Mouse (Mus musculus): ENCODE data around the gene Espn.

GRCm38 (mm10) chr4:152140441-152140840, 11.7 kb downstream of the Espn start:
- TF ChIP-seq CTCF (IDR thresholded peaks at IDR 0.05; ENCODE audit: low read depth) (peak; percentile 84), EP300 (optimal IDR thresholded peaks at IDR 0.05) (no peak)

Data from stomach, postnatal 0 days (tissue).